Mouse (Mus musculus) limb, embryonic 10.5 days (tissue): Measurements from ENCODE around the gene Srpx. TPM values are rescaled to one million over a fixed set of nuclear protein-coding genes. Genes with fewer than 3 reads are reported as not detected.

Experiments
- DNase-seq: peaks from one replicate; pipeline ENCODE4 v3.0.0-alpha.2; 2017; ENCODE audit warnings: low spot score
- H3K27ac ChIP-seq: fragments of 300-500 bp; sonication (generic); 2 replicates; pipeline ENCODE4 v1.5.1; 2016; ENCODE audit warnings: mild to moderate bottlenecking
- H3K27me3 ChIP-seq: fragments of 300-500 bp; sonication (generic); 2 replicates; pipeline ENCODE4 v1.6.1; 2016; ENCODE audit warnings: low read depth, mild to moderate bottlenecking; ENCODE audit not compliant: poor library complexity, severe bottlenecking
- H3K36me3 ChIP-seq: fragments of 300-500 bp; sonication (generic); 2 replicates; pipeline ENCODE4 v1.6.1; 2016; ENCODE audit warnings: mild to moderate bottlenecking, moderate library complexity
- H3K4me1 ChIP-seq: fragments of 300-500 bp; sonication (generic); 2 replicates; pipeline ENCODE4 v1.6.1; 2016
- H3K4me3 ChIP-seq: fragments of 300-500 bp; sonication (generic); 2 replicates; pipeline ENCODE4 v1.5.1; 2016; ENCODE audit warnings: mild to moderate bottlenecking, moderate library complexity
- H3K9me3 ChIP-seq: fragments of 300-500 bp; sonication (generic); replicated peaks from 2 replicates; pipeline ENCODE4 v1.6.1; 2016; ENCODE audit warnings: mild to moderate bottlenecking
- WGBS: fragments of 180-500 bp; shearing (Covaris S2); methylation state at CpG from one replicate; pipeline ENCODE4 v1.1.7; 2016; 5-methylcytosine and 5-hydroxymethylcytosine counted together
- polyA plus RNA-seq: library from polyadenylated mRNA; unstranded; fragments of >200 nt; fragmentation: Nextera tagmentation; extraction: Ambion mirVana; gene quantifications from 2 replicates; pipeline ENCODE4 v1.2.1, GENCODE M21; 2016

Gene Srpx
- polyA plus RNA-seq = 1.5 and 4.0 TPM in 2 replicates

DNA sequence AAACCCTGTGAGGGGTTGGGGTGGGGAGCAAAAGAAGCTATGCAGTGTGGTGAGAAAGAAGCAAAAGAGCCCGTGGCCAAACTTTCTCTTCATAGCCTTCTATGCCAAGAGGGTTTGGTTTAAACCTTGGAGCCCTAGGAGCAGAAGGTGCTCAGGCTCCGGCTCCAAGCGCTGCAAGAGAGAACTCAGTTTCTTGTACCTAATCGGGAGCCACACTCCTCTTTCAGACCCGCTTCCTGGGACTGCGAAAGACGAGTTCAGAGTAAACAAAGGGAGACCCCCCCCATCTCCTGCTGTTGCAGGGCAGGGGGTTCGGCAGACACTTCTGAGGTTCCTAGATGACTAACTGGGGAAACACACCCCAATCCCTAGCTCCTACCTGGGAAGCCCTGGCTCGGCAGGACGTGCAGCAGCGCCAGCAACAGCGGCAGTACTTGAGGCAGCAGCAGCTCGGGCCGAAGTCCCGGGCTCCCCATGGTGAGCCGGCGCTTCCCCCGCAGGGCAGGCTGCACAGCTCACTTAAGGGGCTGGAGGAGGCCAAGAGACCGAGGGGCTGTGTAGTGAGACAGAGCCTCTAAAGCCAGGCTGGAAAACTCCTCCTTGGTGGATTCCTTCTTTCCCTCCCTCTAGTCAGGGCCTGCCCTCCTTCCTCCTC is at the start of gene Srpx:
Gene Srpx (minus strand): TSS at position 645 of the 655 bp plus-strand sequence.
- 10% methylated on average over 19 of the region's 19 CpGs for WGBS
- Histone ChIP-seq H3K27me3 (peaks cover 46% of the 10 kb centered on the region), H3K4me1 (peaks cover 4% of the 10 kb centered on the region; the same call in 1 of the 2 replicates), H3K27ac (peak within 1 kb of the TSS; percentile 67), H3K36me3 (no peaks in the 10 kb centered on the region), H3K4me3 (peak within 1 kb of the TSS; percentile 43), H3K9me3 (no peaks in the 10 kb centered on the region)
- peak; percentile 48 for DNase-seq

DNA sequence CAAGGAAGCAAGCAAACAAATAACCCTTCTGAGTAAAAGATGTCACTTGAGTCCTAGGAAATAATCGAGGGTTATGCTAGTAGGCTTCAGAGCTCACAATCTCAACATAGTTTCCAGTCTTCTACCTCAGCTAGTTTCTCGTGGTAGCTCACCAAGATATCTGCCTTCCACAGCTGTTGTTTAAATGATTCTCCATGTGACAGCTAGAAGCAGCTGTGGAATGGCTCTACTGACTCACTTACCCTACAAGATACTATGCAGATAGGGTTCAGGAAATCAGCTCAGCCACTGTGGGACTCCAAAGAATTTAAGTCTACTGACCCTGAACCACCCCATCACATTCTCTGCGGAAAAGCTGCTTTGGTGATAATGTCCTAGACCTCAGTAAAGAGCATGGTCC is 34.9 kb upstream of the Srpx start:
- WGBS = 86% methylated on average over 3 of the region's 3 CpGs
- Histone ChIP-seq H3K9me3 (no peaks in the 10 kb centered on the region), H3K4me1 (no peaks in the 10 kb centered on the region), H3K27ac (no peak overlapping the region), H3K4me3 (no peak overlapping the region), H3K27me3 (no peaks in the 10 kb centered on the region), H3K36me3 (no peaks in the 10 kb centered on the region)
- DNase-seq = no peak

DNA sequence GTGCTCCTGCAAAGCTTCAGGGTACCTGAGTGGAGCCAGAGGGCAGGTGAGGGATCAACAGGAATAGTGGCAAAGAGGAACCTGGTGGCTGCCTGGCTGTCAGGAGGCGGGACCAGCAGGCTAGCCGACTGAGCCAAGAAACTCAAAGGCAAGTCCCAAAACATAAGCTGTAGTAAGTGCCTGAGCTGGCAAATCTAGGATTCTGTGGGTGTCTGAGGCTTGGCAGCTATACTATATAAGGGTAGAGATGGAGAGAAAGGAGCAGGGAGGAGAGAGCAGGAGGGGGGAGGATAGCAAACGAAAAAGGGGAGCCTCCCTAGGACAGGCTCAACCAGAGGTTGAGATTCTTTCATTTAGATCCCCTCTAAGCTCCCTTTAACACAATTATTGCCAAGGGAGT is 1.7 kb downstream of the Srpx start:
- Histone ChIP-seq H3K27ac (no peak overlapping the region), H3K36me3 (no peaks in the 10 kb centered on the region), H3K9me3 (no peaks in the 10 kb centered on the region), H3K4me1 (peaks cover 4% of the 10 kb centered on the region; the same call in 1 of the 2 replicates), H3K27me3 (peaks cover 46% of the 10 kb centered on the region), H3K4me3 (no peak overlapping the region)
- DNase-seq = no peak
- WGBS = 51% methylated on average over 3 of the region's 3 CpGs

DNA sequence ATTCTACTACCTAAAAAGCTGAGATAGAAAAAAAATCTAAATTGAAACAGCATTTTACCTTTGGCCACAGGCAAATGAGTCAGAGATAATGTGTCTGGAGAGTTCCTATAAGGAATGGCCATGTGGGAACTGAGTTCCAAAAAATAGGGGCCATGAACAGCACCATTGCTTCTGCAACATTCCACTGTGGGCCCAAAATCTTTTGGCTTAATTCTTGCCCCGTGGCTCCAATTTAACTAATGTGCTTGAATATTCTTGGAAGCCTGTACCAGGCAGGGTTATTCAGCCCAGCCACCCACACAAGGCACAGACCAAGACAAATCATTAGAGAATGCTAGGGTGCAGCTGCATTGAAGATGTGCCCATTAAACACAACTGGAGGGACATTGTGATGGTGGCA is 6.8 kb downstream of the Srpx start:
- no peaks in the 10 kb centered on the region for H3K36me3 ChIP-seq
- 75% methylated on average over 1 of the region's 1 CpGs for WGBS

DNA sequence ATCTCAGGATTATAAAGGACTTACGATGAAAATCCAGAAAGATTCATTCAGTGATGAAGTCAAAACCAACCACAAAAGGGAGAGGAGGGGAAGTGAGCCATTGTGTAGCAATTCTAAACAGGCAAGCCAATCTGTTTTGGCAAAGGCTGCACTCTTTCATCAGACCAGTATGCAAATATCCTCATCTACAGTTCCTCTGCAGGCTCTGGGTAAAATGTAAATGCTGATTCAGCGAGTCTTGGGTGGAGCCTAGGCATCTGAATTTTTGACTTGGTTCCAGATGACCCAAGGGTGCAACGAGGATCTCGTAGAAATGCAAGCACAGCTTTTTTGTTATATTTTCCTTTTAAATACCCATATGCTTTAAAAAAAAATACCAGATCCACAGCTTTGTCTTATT is 9.0 kb downstream of the Srpx start:
- WGBS = 65% methylated on average over 4 of the region's 4 CpGs
- H3K4me3 ChIP-seq = no peak overlapping the region
- H3K27ac ChIP-seq = no peak overlapping the region
- DNase-seq = no peak
- no peaks in the 10 kb centered on the region for H3K36me3 ChIP-seq
- H3K27me3 ChIP-seq = no peaks in the 10 kb centered on the region
- no peaks in the 10 kb centered on the region for H3K9me3 ChIP-seq
- H3K4me1 ChIP-seq = no peaks in the 10 kb centered on the region

More for the DNA sequence above, 6.8 kb downstream of the Srpx start:
- Histone ChIP-seq H3K4me3 (no peak overlapping the region), H3K27ac (no peak overlapping the region), H3K9me3 (no peaks in the 10 kb centered on the region), H3K27me3 (peaks cover 20% of the 10 kb centered on the region), H3K4me1 (no peaks in the 10 kb centered on the region)
- no peak for DNase-seq

DNA sequence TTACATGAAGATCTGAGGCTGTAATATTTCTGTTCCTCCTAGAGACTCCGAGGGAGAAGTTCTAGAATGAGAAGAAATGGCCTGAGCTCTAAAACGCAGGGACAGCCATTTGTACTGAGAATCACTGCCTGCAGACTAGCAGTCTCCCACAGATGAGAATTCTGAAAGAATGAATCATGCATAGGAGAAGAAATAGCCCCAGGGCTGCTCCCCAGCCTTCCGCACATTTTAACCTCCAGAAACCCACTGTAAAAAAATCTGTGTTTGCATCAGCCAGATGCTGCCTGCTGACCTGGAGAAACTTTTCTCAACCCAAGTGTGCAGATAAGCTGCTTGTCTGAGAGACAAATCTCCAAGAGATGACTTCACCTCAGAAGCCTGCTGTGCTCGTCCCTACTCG is 12.0 kb downstream of the Srpx start:
- no peak for DNase-seq

DNA sequence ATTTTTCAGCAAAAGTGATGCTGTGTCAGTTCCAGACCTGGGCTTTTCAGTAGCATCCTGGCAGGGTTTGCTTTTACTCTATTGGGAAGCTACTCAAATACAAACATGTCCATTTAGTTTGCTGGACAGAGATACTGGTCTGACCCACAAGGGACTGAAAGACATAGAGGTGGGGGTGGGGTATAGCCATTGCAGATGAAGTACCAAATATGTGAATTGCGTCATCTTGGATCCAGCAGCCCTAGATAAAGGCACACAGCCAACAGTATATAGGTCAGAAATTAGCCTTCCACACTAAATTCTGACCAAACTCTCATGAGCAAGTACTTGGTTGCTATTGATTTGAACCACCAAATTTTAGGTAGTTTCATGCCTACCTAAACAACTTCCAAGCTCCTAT is 14.8 kb downstream of the Srpx start:
- H3K36me3 ChIP-seq = no peaks in the 10 kb centered on the region
- H3K4me1 ChIP-seq = no peaks in the 10 kb centered on the region
- WGBS = 81% methylated on average over 1 of the region's 1 CpGs
- H3K4me3 ChIP-seq = no peak overlapping the region
- no peak overlapping the region for H3K27ac ChIP-seq
- H3K9me3 ChIP-seq = no peaks in the 10 kb centered on the region
- no peaks in the 10 kb centered on the region for H3K27me3 ChIP-seq
- DNase-seq = no peak

More for the DNA sequence above, 12.0 kb downstream of the Srpx start:
- Histone ChIP-seq H3K27ac (no peak overlapping the region), H3K4me3 (no peak overlapping the region), H3K4me1 (no peaks in the 10 kb centered on the region), H3K9me3 (no peaks in the 10 kb centered on the region), H3K27me3 (no peaks in the 10 kb centered on the region), H3K36me3 (no peaks in the 10 kb centered on the region)
- WGBS = 79% methylated on average over 5 of the region's 5 CpGs

DNA sequence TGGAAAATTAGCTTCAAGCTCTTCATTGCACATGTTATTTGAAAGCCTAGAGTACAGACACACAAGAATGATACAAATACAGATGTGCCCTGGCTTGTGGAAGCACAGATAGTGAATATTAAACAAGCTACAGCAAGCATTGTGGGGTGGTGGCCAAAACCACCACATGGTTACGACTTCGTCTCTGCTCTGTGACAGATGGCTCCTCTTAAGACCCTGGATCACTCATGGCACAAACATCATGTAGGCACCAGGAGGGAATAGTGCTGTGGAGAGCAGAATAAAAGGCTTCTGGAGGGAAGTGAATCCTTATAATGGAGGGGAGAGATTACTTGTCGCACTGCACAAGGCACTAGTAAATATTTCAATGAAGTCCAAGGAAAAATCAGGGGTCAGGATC is 21.7 kb downstream of the Srpx start:
- H3K4me3 ChIP-seq = no peak overlapping the region
- WGBS = 79% methylated on average over 3 of the region's 3 CpGs
- no peaks in the 10 kb centered on the region for H3K9me3 ChIP-seq
- no peaks in the 10 kb centered on the region for H3K4me1 ChIP-seq
- no peak for DNase-seq
- no peaks in the 10 kb centered on the region for H3K36me3 ChIP-seq
- no peaks in the 10 kb centered on the region for H3K27me3 ChIP-seq
- H3K27ac ChIP-seq = no peak overlapping the region

DNA sequence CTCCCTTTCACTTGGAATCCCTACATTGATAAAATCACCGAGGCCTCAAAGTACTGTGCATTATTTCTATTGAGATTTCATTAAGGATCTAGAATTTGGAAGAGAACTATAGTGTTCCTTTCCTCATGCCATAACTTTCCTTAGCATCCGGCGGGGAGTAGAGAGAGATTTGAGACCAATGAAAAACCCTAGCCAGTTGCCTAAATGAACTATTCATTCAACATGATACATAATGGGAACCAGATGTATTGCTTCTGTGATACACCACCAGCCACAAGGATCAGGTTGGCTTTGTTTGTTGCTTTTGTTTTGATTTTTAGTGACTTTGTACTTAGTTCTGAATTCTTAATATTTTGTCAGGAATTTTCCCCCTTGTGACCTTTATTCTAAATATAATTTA is 37.1 kb downstream of the Srpx start:
- H3K27me3 ChIP-seq = no peaks in the 10 kb centered on the region
- H3K4me1 ChIP-seq = no peaks in the 10 kb centered on the region
- H3K4me3 ChIP-seq = no peak overlapping the region
- 0 out of 2 replicates have a peak overlapping the region, but pooled peaks have one; percentile 25 for H3K27ac ChIP-seq
- no peaks in the 10 kb centered on the region for H3K36me3 ChIP-seq
- DNase-seq = no peak
- 66% methylated on average over 3 of the region's 3 CpGs for WGBS
- no peaks in the 10 kb centered on the region for H3K9me3 ChIP-seq

DNA sequence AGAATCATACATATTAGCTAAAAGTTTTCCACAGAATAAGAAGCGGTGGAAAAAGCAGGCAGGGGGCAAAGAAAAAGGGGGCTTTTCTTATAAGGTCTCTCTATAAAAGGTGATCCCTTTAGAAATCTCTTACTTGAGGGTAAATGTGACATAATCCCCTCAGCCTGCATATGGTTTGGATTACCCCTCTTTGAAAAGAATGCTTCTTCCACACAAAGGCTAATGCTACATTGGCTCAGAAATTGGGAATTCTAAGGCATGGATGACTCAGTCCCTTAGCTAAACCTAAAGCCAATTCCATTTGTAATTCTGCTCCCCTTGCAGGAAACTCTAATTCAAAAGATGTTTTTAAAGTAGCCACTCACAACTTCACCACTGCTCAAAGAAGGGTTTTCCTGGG is 37.5 kb downstream of the Srpx start:
- WGBS = 68% methylated on average over 1 of the region's 1 CpGs
- no peaks in the 10 kb centered on the region for H3K36me3 ChIP-seq
- H3K4me3 ChIP-seq = no peak overlapping the region
- DNase-seq = no peak
- no peaks in the 10 kb centered on the region for H3K27me3 ChIP-seq
- H3K27ac ChIP-seq = 0 out of 2 replicates have a peak overlapping the region, but pooled peaks have one; percentile 25
- H3K4me1 ChIP-seq = no peaks in the 10 kb centered on the region
- no peaks in the 10 kb centered on the region for H3K9me3 ChIP-seq

DNA sequence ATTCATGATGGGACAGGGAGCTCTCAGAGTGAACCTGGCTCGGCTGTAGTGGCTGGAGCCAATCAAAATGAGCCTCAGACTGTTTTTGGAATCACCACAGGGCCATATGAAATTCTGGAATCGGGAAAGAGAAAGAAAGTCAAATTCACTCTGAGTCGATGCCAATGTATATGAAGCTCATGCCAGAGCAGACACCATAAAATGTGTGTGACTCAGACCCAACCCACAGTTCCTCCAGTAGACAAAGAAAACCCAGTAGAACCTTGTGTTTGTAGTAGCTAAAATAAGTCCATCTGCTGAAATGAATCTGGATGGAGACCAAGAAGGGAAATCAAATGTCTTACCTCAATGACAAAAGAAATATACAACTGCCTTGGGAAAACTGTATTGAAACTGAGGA is 43.5 kb downstream of the Srpx start:
- H3K4me3 ChIP-seq = no peak overlapping the region
- DNase-seq = no peak
- no peaks in the 10 kb centered on the region for H3K27me3 ChIP-seq
- WGBS = 75% methylated on average over 3 of the region's 3 CpGs
- H3K27ac ChIP-seq = no peak overlapping the region
- H3K4me1 ChIP-seq = no peaks in the 10 kb centered on the region
- H3K36me3 ChIP-seq = no peaks in the 10 kb centered on the region
- no peaks in the 10 kb centered on the region for H3K9me3 ChIP-seq

DNA sequence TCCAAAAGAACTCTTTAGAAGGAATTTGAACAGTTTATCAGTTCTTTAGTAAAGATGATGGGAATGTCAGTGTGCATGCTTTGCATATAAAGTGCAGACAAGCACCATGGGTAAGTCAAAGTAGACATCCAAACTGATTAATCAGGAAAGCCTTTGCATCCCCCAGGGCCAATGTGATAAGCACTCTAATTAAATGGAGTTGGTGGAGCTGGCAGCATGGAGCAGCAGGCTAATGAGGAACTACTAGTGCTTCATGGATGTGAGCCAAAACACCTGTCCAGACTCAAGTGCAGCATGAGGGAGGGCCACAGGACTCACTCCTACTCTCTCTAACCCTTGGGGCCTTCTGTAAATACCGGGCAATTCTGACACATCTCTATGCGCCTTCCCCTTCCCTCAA is 46.0 kb downstream of the Srpx start:
- DNase-seq = no peak
- 77% methylated on average over 2 of the region's 2 CpGs for WGBS
- Histone ChIP-seq H3K4me1 (no peaks in the 10 kb centered on the region), H3K36me3 (no peaks in the 10 kb centered on the region), H3K9me3 (no peaks in the 10 kb centered on the region), H3K27me3 (no peaks in the 10 kb centered on the region), H3K4me3 (no peak overlapping the region), H3K27ac (no peak overlapping the region)

DNA sequence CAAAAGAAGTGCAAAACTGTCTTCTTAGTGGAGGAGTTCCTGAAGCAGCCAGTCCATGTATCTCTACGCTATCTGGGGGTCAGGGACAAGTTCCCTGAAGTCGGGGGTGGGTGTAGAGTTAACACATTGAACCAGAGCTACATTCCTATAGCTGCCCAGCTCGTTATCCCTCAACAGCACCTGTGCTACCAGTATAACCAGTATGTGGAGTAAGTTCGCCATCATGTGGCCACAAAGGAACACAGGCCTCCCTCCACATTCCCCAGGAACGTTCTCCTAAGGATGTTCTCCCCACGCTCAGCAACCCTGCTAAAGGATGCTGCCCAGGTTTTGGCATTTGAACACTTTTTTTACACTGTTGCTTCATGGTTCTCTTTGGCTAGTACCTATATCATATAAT is 46.8 kb downstream of the Srpx start:
- DNase-seq = peak; percentile 29
- Histone ChIP-seq H3K27ac (no peak overlapping the region), H3K27me3 (no peaks in the 10 kb centered on the region), H3K36me3 (no peaks in the 10 kb centered on the region), H3K9me3 (no peaks in the 10 kb centered on the region), H3K4me1 (no peaks in the 10 kb centered on the region), H3K4me3 (no peak overlapping the region)
- WGBS = 31% methylated on average over 6 of the region's 6 CpGs

DNA sequence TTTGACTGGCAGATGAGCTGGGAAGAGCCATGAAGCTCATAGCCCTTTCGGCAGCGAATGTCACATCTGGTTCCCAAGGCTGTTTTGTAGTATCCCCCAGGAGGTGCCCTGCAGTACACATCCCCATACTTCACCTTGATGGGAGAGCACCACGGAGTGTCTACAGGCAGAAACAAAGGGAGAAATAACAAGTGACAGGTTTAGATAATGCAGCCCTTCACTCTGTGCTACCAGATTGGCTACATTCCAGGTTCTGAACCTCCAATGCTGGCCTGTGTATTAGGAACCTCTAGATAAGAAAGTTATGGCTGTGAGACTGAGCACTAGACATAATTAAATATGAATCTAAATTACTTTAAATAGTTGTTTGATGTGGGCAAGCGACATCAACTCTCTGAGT is 48.1 kb downstream of the Srpx start:
- Histone ChIP-seq H3K4me1 (no peaks in the 10 kb centered on the region), H3K27me3 (no peaks in the 10 kb centered on the region), H3K4me3 (no peak overlapping the region), H3K36me3 (no peaks in the 10 kb centered on the region), H3K9me3 (no peaks in the 10 kb centered on the region), H3K27ac (no peak overlapping the region)
- DNase-seq = no peak
- 76% methylated on average over 4 of the region's 4 CpGs for WGBS
